Mouse (Mus musculus) leukemia stem cell, adult 10-12 weeks (primary cell): ENCODE measurements around the gene Eif2s2. TPM values are rescaled to one million over a fixed set of nuclear protein-coding genes. Genes with fewer than 3 reads are reported as not detected.

Experiments
- polyA plus RNA-seq: library from polyadenylated mRNA; stranded (reverse); fragments of >175 nt; gene quantifications from 2 replicates; pipeline ENCODE4 v1.2.3, GENCODE M21; 2012; ENCODE audit warnings: low replicate concordance

Gene Eif2s2
- polyA plus RNA-seq, result 11.3 and 23.7 TPM in 2 replicates

GRCm38 (mm10) chr2:154892201-154893044 lies at the start of gene Eif2s2:
Eif2s2 (minus strand) TSS chr2:154892935.

Other genes with a start within 250 kb of the Eif2s2 start
- gene Chmp4b, start 241.2 kb downstream of the Eif2s2 start, polyA plus RNA-seq, result 42.2 and 77.8 TPM in 2 replicates
- not detected in 2 replicates for gene Gm14214, start 122.9 kb downstream of the Eif2s2 start, polyA plus RNA-seq
- 446 and 535 TPM in 2 replicates for gene Raly, start 101.8 kb downstream of the Eif2s2 start, polyA plus RNA-seq
- 0.44 and 1.1 TPM in 2 replicates for gene a, start 101.5 kb downstream of the Eif2s2 start, polyA plus RNA-seq
- gene Gm14226, start 125.3 kb upstream of the Eif2s2 start, polyA plus RNA-seq, result 0.10 and 0.15 TPM in 2 replicates
- 2.5 and 22.2 TPM in 2 replicates for gene Ahcy, start 181.6 kb upstream of the Eif2s2 start, polyA plus RNA-seq
- gene Itch, start 240.6 kb upstream of the Eif2s2 start, polyA plus RNA-seq, result 1.4 and 2.9 TPM in 2 replicates